Mouse (Mus musculus) ES-Bruce4 (cell line): Measurements from ENCODE around the gene Fnbp4.

Source experiments
- CTCF ChIP-seq: IDR thresholded peaks from one replicate; pipeline ENCODE4 v1.8.1; 2011; ENCODE audit warnings: low read depth, low read length
- EP300 ChIP-seq: IDR thresholded peaks from 2 replicates; pipeline ENCODE4 v1.6.1; 2011; ENCODE audit warnings: low read depth, low read length; ENCODE audit not compliant: insufficient read depth
- POLR2A ChIP-seq: IDR thresholded peaks from one replicate; pipeline ENCODE4 v1.8.1; 2011; ENCODE audit warnings: low read length; ENCODE audit not compliant: insufficient read depth

- TF ChIP-seq CTCF (no peak), POLR2A (no peak), EP300 (no peak)
Measured at GRCm38 (mm10) chr2:90746538-90746865, 1.3 kb downstream of the Fnbp4 start.
